Mouse (Mus musculus) gastrocnemius, adult 8-10 months (tissue): Measurements from ENCODE around the gene Ankrd53. TPM values are rescaled to one million over a fixed set of nuclear protein-coding genes. Genes with fewer than 3 reads are reported as not detected.

ENCODE experiments used
- DNase-seq, 2 experiments: peaks; one replicate each; pipeline ENCODE4 v3.0.0; 2022; ENCODE audit warnings: low spot score in 2 of 2
- total RNA-seq, 4 experiments: library from RNA; stranded (reverse); gene quantifications; 2 replicates each; pipeline ENCODE4 v1.2.4; 2022

The Ankrd53 gene
- not detected for total RNA-seq

- DNase-seq: no peak
Observed at GRCm38 (mm10) chr6:83762344-83762743, at the start of gene Ankrd53. Gene Ankrd53, plus strand, starts transcription at chr6:83762644.

GRCm38 (mm10) chr6:83713271-83714136 lies 48.9 kb upstream of the Ankrd53 start:
- no peak for DNase-seq

- DNase-seq: no peak
Observed at GRCm38 (mm10) chr6:83714221-83715123, 48.0 kb upstream of the Ankrd53 start.

- no peak for DNase-seq
Observed at GRCm38 (mm10) chr6:83715461-83716196, 46.8 kb upstream of the Ankrd53 start.

- DNase-seq: no peak
Observed at GRCm38 (mm10) chr6:83717026-83717425, 45.4 kb upstream of the Ankrd53 start.

GRCm38 (mm10) chr6:83722526-83722925 lies 39.9 kb upstream of the Ankrd53 start:
- DNase-seq: no peak

- DNase-seq: no peak
Observed at GRCm38 (mm10) chr6:83727178-83727577, 35.3 kb upstream of the Ankrd53 start.

- no peak for DNase-seq
Observed at GRCm38 (mm10) chr6:83728488-83728887, 34.0 kb upstream of the Ankrd53 start.

GRCm38 (mm10) chr6:83729350-83729970 lies 33.0 kb upstream of the Ankrd53 start:
- no peak for DNase-seq

- peak; percentile 47 to 55 for DNase-seq
Observed at GRCm38 (mm10) chr6:83731128-83731527, 31.3 kb upstream of the Ankrd53 start.

- no peak for DNase-seq
Observed at GRCm38 (mm10) chr6:83737311-83737710, 25.1 kb upstream of the Ankrd53 start.

GRCm38 (mm10) chr6:83738596-83738995 lies 23.8 kb upstream of the Ankrd53 start:
- DNase-seq: no peak

- DNase-seq: no peak
Observed at GRCm38 (mm10) chr6:83742761-83743160, 19.7 kb upstream of the Ankrd53 start, which contains the start of gene Atp6v1b1. Gene Atp6v1b1, plus strand, starts transcription at chr6:83742990.

- no peak for DNase-seq
Observed at GRCm38 (mm10) chr6:83743212-83743611, 19.2 kb upstream of the Ankrd53 start.

- DNase-seq: no peak
Observed at GRCm38 (mm10) chr6:83744126-83744525, 18.3 kb upstream of the Ankrd53 start.

GRCm38 (mm10) chr6:83744557-83744956 lies 17.9 kb upstream of the Ankrd53 start:
- no peak for DNase-seq

- no peak for DNase-seq
Observed at GRCm38 (mm10) chr6:83745466-83745865, 17.0 kb upstream of the Ankrd53 start.

- DNase-seq: no peak
Observed at GRCm38 (mm10) chr6:83749286-83749685, 13.2 kb upstream of the Ankrd53 start.

GRCm38 (mm10) chr6:83750171-83750684 lies 12.2 kb upstream of the Ankrd53 start:
- peak in 1 of 2 experiments; percentile 16 for DNase-seq

GRCm38 (mm10) chr6:83756051-83756450 lies 6.4 kb upstream of the Ankrd53 start:
- DNase-seq: no peak
